Mouse (Mus musculus): ENCODE data around the gene Cntn5.

Cntn5 gene

GRCm38 (mm10) chr9:10904616-10905363 is at the start of gene Cntn5:
Cntn5 (minus strand) TSS chr9:10904775.
- DNase-seq (ENCODE audit: inconsistent ontology term) = peak; percentile 27

GRCm38 (mm10) chr9:10950470-10950869 is 45.9 kb upstream of the Cntn5 start:
- DNase-seq (ENCODE audit: inconsistent ontology term) = no peak

- DNase-seq (ENCODE audit: inconsistent ontology term) = peak; percentile 43
Observed at GRCm38 (mm10) chr9:10909573-10909972, 5.0 kb upstream of the Cntn5 start.

GRCm38 (mm10) chr9:10905696-10906095 is 1.1 kb upstream of the Cntn5 start:
- no peak for DNase-seq (ENCODE audit: inconsistent ontology term)

DNA sequence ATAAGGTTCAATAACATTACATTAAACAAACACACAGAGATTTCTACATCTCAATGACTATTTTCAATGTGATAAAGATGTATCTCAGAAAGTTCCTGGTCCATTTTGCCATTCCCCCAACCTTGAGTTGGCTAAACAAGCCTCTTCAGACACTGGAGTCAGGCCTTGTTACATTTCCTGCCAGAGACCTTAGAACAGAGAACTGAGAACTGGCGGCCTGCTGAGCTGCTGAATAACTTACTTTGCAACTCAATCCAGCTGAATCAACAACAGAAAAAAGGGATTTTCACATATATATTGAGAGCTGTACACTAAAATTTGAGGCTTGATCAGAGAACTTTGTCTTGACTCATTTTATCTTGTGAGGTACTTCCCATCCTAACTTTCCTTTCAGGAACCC is 24.8 kb downstream of the Cntn5 start:
- DNase-seq (ENCODE audit: inconsistent ontology term) = no peak

- DNase-seq (ENCODE audit: inconsistent ontology term) = no peak
Observed at GRCm38 (mm10) chr9:10873881-10874280, 30.7 kb downstream of the Cntn5 start.

DNA sequence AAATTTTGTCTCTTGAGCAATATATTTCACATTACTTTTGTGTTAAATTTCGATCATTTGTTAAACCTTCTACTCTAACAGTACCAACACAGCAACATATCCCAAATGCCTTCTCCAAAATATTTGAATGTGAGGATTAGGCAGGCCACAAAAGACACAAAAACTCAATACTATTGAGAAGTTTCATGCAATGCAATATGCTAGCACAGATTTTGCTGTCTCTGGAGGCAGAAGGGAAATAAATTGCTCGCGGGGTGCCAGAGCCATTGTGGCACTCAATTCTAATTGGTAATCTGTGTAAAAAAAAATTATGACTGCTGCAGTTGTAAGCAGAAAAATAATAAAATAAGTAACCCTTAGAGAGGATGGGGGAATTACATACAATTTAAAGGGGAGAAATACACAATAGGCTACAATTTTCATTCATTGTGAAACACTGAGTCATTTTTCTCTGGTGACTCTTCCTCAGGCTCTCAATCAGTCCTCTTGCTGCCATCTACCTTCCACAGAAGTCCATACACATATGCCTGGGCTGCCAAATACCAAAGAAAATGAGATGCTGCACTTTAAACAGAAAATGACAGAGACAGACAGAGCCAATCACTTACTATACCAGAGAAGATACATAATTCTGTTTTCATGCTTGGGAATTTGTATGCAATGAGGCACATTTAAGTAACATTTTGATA is 48.2 kb downstream of the Cntn5 start:
- peak; percentile 17 for DNase-seq (ENCODE audit: inconsistent ontology term)

- no peak for DNase-seq (ENCODE audit: inconsistent ontology term)
Observed at GRCm38 (mm10) chr9:10816711-10817110, 87.9 kb downstream of the Cntn5 start.

DNA sequence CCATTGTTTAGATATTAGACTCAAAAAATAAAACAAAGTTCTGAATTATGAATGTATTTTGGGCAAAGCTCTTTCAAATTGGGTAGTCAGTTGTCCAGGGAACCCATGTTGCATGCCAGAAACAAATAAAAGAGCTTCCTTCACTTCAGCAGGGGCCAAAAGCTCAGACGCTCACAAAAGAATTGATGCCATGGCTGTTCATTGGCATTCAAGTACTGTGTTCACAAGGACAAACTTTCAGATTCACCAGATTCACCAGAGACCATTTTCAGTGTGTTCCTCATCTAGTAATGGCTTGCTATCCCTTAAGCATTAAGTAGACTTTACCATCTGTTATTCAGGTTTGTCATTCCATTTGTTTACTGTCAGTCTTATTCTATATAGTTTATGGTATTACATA is 107.4 kb downstream of the Cntn5 start:
- no peak for DNase-seq (ENCODE audit: inconsistent ontology term)

- no peak for DNase-seq (ENCODE audit: inconsistent ontology term)
Observed at GRCm38 (mm10) chr9:10795102-10795501, 109.5 kb downstream of the Cntn5 start.

DNA sequence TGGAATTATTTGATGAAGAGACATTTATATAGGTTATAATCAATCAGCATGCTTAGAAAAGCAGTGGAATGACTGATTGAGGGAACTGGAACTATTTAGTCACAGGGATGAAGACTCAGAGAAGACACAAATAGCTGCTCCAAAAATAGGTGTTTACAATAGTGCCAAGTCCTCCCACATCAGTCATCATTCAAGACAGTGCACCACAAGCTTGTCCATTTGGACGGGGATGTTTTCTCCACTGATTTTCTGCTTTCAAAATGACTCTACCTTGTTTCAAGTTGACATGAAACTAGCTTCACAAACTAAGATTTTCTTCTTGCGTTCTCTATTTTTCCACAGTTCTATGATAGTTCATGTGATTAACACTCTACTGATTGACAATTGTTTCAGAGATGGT is 172.7 kb downstream of the Cntn5 start:
- no peak for DNase-seq (ENCODE audit: inconsistent ontology term)

DNA sequence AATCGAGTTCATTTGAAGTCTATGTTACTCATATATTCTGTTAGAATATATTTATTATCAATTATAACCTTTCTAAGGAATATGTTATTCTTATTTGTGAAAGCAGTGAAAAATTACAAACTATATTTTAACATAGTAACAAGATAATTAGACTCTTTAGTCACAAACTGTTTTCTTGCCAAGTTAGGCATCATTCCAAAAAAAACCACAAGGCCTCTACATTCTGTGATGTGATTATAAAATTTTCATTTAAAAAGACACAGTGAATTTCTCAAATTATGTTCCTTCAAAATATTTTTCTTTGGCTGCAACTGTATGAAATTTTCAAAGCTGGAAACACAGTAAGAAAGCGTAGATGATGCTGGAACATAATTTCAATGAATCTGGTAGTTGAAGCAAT is 180.4 kb downstream of the Cntn5 start:
- peak; percentile 50 for DNase-seq (ENCODE audit: inconsistent ontology term)

GRCm38 (mm10) chr9:10722121-10722520 is 182.5 kb downstream of the Cntn5 start:
- no peak for DNase-seq (ENCODE audit: inconsistent ontology term)

DNA sequence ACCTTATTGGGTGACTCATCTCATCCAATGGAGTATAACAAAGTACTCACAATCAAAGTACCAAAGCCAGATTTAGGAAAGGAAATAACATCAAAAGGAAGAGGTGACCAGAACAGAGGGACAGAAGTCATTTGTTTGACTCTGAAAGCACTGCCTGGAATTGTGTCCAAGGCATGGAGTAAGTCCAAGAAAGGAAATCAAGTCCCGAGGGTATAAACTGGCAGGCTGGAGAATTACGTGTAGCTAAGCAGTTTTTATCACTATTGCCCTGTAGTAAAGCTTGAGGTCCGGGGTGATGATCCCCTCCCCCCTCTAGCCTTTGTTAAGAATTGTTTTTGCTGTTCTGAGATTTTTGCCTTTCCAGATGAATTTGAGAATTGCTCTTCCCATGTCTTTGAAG is 185.6 kb downstream of the Cntn5 start:
- no peak for DNase-seq (ENCODE audit: inconsistent ontology term)

- DNase-seq (ENCODE audit: inconsistent ontology term) = no peak
Observed at GRCm38 (mm10) chr9:10713641-10714040, 190.9 kb downstream of the Cntn5 start.

DNA sequence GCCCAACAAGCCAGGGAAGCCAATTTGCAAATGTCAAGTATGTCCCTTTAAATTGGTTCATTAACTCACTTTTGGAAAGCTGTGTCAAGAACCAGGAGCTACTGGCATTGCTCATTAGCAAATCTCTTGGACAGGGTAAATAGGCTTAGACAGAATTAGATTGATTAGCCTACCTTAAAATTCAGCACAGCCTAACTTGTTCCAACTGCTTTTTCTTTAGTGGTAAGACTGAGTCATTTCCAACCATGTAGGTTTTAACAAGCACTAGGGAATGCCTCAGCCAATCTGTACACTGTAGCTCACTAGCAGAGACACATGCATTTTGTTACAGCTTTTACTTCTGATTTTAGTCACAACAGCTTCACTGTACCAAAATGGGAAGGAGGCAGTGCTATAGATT is 222.9 kb downstream of the Cntn5 start:
- no peak for DNase-seq (ENCODE audit: inconsistent ontology term)

DNA sequence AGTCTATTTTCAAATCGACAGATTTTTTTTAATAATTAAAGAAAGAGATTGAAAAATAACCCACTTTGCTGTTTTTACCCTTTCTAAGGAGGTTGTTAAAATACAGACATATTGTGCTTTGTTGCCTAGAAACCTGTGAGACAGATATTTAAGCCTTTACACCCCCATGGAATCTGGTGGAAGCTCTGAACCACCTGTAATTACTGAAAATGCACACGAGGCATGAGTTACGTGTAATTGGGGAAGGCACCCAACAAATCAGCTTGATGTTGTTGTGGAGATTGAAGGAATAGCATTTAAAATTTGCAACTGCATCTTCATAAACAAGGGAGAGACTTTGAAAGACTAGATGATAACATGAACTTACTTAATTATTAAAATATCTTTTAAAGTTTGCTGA is 223.4 kb downstream of the Cntn5 start:
- no peak for DNase-seq (ENCODE audit: inconsistent ontology term)

GRCm38 (mm10) chr9:10668676-10669075 is 235.9 kb downstream of the Cntn5 start:
- DNase-seq (ENCODE audit: inconsistent ontology term) = no peak

- no peak for DNase-seq (ENCODE audit: inconsistent ontology term)
Observed at GRCm38 (mm10) chr9:10667438-10667837, 237.1 kb downstream of the Cntn5 start.

DNA sequence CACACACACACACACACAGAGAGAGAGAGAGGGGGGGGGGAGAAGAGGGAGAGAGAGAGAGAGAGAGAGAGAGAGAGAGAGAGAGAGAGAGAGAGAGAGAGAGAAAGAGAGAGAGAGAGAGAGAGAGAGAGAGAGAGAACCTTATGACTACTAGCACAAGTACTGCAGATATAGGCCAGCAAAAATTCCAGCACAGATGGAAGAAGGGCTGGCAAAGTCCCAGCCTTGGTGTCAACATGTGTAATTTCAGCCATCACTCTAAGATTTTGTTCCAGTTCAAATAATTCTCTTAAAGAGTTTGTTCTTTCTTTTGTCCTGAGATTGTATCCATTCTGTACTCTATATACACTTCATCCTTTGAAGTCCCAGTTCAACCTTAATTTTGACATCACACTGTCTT is 238.8 kb downstream of the Cntn5 start:
- DNase-seq (ENCODE audit: inconsistent ontology term) = peak; percentile 7

DNA sequence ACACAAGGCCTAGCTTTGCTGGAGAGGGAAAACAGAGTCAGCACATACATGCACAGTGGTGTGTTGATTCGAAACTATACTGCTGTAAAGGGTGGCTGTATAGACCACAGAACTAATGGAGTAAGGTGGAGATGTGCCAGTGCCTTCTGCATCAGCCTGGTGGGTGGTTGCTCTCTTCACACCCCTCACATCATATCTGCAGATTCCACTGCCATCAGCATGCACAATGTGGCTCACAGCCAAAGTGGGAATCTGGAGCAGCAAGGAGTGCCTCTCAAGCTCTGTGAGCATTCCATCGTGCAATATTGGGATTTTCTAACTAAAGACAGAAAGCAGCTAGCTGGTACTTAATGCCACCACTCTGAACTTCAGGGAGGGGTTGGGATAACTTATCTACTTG is 241.5 kb downstream of the Cntn5 start:
- peak; percentile 27 for DNase-seq (ENCODE audit: inconsistent ontology term)

DNA sequence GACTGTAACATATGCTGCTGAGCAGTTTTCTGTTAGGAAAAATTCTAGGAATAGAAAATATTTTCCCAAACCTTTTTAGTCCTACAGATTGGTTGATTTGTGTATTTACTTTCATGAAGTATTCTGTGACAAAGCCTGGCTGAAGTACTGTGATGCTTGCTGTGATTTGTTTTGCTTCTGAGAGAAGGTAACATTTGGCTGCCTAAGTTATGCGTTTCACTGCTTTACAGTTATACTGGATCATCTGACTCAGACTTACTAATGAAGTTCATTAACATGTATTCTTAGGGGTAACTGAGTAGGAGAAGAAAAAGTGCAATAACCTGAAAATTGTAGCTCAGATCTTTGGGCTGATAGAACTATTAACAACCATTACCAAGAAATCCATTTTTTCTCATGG is 245.1 kb downstream of the Cntn5 start:
- DNase-seq (ENCODE audit: inconsistent ontology term) = no peak

DNA sequence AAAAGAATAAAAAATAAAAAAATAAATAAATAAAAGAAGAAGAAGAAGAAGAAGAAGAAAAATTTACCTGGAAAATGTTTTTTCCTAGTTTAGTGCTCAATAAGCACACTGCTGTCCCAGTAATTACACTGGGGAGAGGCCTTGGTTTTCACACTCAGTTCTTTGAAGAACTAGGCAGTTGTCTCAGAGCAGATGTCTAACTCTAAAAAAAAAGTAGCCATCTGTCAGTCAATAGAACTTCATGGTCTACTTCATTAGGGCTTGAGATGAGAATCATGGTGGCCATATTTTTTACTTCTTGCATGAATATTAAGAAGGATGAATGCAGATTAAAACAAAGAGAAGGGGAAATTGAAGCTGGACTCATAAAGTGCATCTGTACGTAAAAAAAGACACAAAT is 246.5 kb downstream of the Cntn5 start:
- DNase-seq (ENCODE audit: inconsistent ontology term) = no peak
